8 mouse cellular contexts compared by ENCODE assay signal in the genomic region with DNA sequence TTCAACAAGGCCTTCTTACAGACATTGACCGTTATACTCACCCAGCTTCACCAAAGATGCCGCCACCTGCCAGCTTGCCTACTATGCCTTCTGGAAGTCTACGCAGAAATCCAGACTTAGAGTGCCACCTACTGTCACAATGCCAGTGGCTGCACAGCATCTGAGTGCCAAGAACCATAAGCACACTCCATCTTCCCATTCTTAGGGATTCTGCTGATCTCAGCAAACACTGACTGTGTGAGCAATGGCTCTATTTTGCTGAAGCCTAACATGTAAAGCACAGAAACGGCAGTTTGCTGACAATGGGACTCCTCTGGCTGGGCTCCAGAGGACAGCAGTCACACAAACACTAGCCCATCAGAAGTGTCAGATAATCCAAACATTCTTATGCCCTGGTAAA. TPM values are rescaled to one million over a fixed set of nuclear protein-coding genes. Genes with fewer than 3 reads are reported as not detected.
DNase-seq lines count a peak whose midpoint lies in the region; ATAC-seq and TF ChIP-seq lines count a peak whose summit lies in the region.

No protein-coding gene starts in this region.

- H3K9me3 ChIP-seq in liver, embryonic 12.5 days (replicated peaks): no peaks in the 10 kb centered on the region
- no peaks in the 10 kb centered on the region for H3K9me3 ChIP-seq in forebrain, embryonic 10.5 days
- no peaks in the 10 kb centered on the region for H3K9me3 ChIP-seq in lung, postnatal 0 days (ENCODE audit: low read length)

- H3K4me2 ChIP-seq in liver, embryonic 12.5 days: no peak overlapping the region
- H3K4me2 ChIP-seq in lung, postnatal 0 days (replicated peaks; ENCODE audit: low read depth, low read length): no peak overlapping the region

- WGBS in liver, adult 2 months: 36% methylated on average over 4 of the region's 4 CpGs
- 37% methylated on average over 4 of the region's 4 CpGs for WGBS in liver, embryonic 12.5 days (ENCODE audit: insufficient replicate concordance)
- 33% methylated on average over 4 of the region's 4 CpGs for WGBS in bone marrow, adult 2 months
- 50% methylated on average over 4 of the region's 4 CpGs for WGBS in forebrain, embryonic 10.5 days
- WGBS in lung, postnatal 0 days: 15% methylated on average over 4 of the region's 4 CpGs

- TF ChIP-seq EP300 in lung, postnatal 0 days (IDR thresholded peaks at IDR 0.05): no peak

- no peak overlapping the region for H3K9ac ChIP-seq in liver, adult 2 months (ENCODE audit: low read depth, low read length)
- no peak overlapping the region for H3K9ac ChIP-seq in liver, embryonic 12.5 days
- H3K9ac ChIP-seq in lung, postnatal 0 days (replicated peaks; ENCODE audit: low read depth): no peak overlapping the region

- H3K27me3 ChIP-seq in liver, adult 2 months (ENCODE audit: control insufficient read depth, insufficient read depth, low read length): no peaks in the 10 kb centered on the region
- no peaks in the 10 kb centered on the region for H3K27me3 ChIP-seq in liver, embryonic 12.5 days (replicated peaks)
- H3K27me3 ChIP-seq in forebrain, embryonic 10.5 days (ENCODE audit: poor library complexity, severe bottlenecking): no peaks in the 10 kb centered on the region
- H3K27me3 ChIP-seq in lung, postnatal 0 days (replicated peaks; ENCODE audit: insufficient read depth, low read length): 0 out of 2 replicates have a peak, but pooled peaks cover 4% of the 10 kb centered on the region

- ATAC-seq in liver, embryonic 12.5 days: no peak
- ATAC-seq in lung, postnatal 0 days: peak; percentile 70
- ATAC-seq in inflammation-experienced regulatory T-cells, adult 6 months: no peak

- H3K36me3 ChIP-seq in liver, adult 2 months (ENCODE audit: control insufficient read depth, insufficient read depth, low read length): no peaks in the 10 kb centered on the region
- no peaks in the 10 kb centered on the region for H3K36me3 ChIP-seq in liver, embryonic 12.5 days
- no peaks in the 10 kb centered on the region for H3K36me3 ChIP-seq in forebrain, embryonic 10.5 days (replicated peaks)
- no peaks in the 10 kb centered on the region for H3K36me3 ChIP-seq in lung, postnatal 0 days (ENCODE audit: insufficient read depth, low read length)

- no peak overlapping the region for H3K27ac ChIP-seq in liver, adult 2 months (replicated peaks; ENCODE audit: insufficient read depth, low read depth, low read length)
- H3K27ac ChIP-seq in liver, embryonic 12.5 days: no peak overlapping the region
- H3K27ac ChIP-seq in bone marrow, adult 2 months (ENCODE audit: control insufficient read depth, insufficient read depth, low read depth, low read length, poor library complexity): no peak overlapping the region
- no peak overlapping the region for H3K27ac ChIP-seq in forebrain, embryonic 10.5 days
- H3K27ac ChIP-seq in lung, postnatal 0 days (ENCODE audit: low read length): no peak overlapping the region

- no peaks in the 10 kb centered on the region for H3K4me1 ChIP-seq in liver, adult 2 months (ENCODE audit: control insufficient read depth, insufficient read depth, low read length)
- H3K4me1 ChIP-seq in liver, embryonic 12.5 days: no peaks in the 10 kb centered on the region
- H3K4me1 ChIP-seq in bone marrow, adult 2 months (ENCODE audit: control insufficient read depth, insufficient read depth, low read length): no peaks in the 10 kb centered on the region
- H3K4me1 ChIP-seq in forebrain, embryonic 10.5 days: no peaks in the 10 kb centered on the region
- no peaks in the 10 kb centered on the region for H3K4me1 ChIP-seq in lung, postnatal 0 days (ENCODE audit: insufficient read depth, low read depth, low read length)

- TF ChIP-seq CTCF in liver, adult 2 months (IDR thresholded peaks at IDR 0.05; ENCODE audit: low read depth, low read length): peak; percentile 44
- TF ChIP-seq CTCF in bone marrow, adult 2 months (IDR thresholded peaks at IDR 0.05; ENCODE audit: control insufficient read depth, insufficient read depth, low read length): peak; percentile 46
- TF ChIP-seq CTCF in lung, postnatal 0 days (IDR thresholded peaks at IDR 0.05): peak; percentile 58

- no peaks in the 10 kb centered on the region for H3K79me2 ChIP-seq in liver, adult 2 months (ENCODE audit: control insufficient read depth, insufficient read depth, low read length)

- no peak for TF ChIP-seq POLR2A in liver, adult 2 months (IDR thresholded peaks at IDR 0.05; ENCODE audit: extremely low read depth, insufficient read depth, low read length)
- TF ChIP-seq POLR2A in bone marrow, adult 2 months (IDR thresholded peaks at IDR 0.05; ENCODE audit: borderline replicate concordance, control insufficient read depth, low read depth, low read length): no peak

- DNase-seq in liver, adult 2 months (ENCODE audit: extremely low read depth, low read depth, low spot score): peak; percentile 38
- DNase-seq in forebrain, embryonic 10.5 days (ENCODE audit: extremely low spot score, low spot score): peak; percentile 17
- peak; percentile 18 to 29 for DNase-seq in kidney, postnatal 4 days
- DNase-seq in lung, postnatal 0 days (ENCODE audit: low spot score): peak; percentile 52
- DNase-seq in right cerebral cortex, postnatal 4 days: peak; percentile 24

- H3K4me3 ChIP-seq in liver, adult 2 months (ENCODE audit: insufficient read depth, low read depth, low read length): no peak overlapping the region
- no peak overlapping the region for H3K4me3 ChIP-seq in liver, embryonic 12.5 days
- no peak overlapping the region for H3K4me3 ChIP-seq in bone marrow, adult 2 months (replicated peaks; ENCODE audit: control insufficient read depth, low read depth, low read length)
- no peak overlapping the region for H3K4me3 ChIP-seq in forebrain, embryonic 10.5 days
- H3K4me3 ChIP-seq in lung, postnatal 0 days (ENCODE audit: low read depth, low read length): no peak overlapping the region

RNA-seq across cellular contexts. Expression of a gene that starts 5.7 kb away (rescaled TPM):
- not detected in 2 replicates for total RNA-seq in liver, adult 2 months (2014; rRNA removed)
- not detected in 2 replicates for polyA plus RNA-seq in liver, adult 2 months (2012; rRNA removed)
- not detected in 2 replicates for polyA plus RNA-seq in liver, embryonic 12.5 days (2016; fragmentation: Nextera tagmentation; extraction: Ambion mirVana)
- not detected in 2 replicates for polyA plus RNA-seq in bone marrow, adult 2 months (2011; ENCODE audit: insufficient read depth, insufficient read length, low replicate concordance, missing spikeins)
- not detected in 2 replicates for polyA plus RNA-seq in forebrain, embryonic 10.5 days (2016; fragmentation: Nextera tagmentation; extraction: Ambion mirVana)
- polyA plus RNA-seq in lung, postnatal 0 days (2015; fragmentation: Nextera tagmentation; extraction: Ambion mirVana): not detected in 2 replicates
- polyA plus RNA-seq in inflammation-experienced regulatory T-cells, adult 6 months (2017; shearing (Covaris generic)): not detected

RNA-seq across cellular contexts. Expression of a gene that starts 30.4 kb away (rescaled TPM):
- total RNA-seq in liver, adult 2 months (2014; rRNA removed): not detected in 2 replicates
- not detected in 2 replicates for polyA plus RNA-seq in liver, adult 2 months (2012; rRNA removed)
- not detected in 2 replicates for polyA plus RNA-seq in liver, embryonic 12.5 days (2016; fragmentation: Nextera tagmentation; extraction: Ambion mirVana)
- not detected in 2 replicates for polyA plus RNA-seq in bone marrow, adult 2 months (2011; ENCODE audit: insufficient read depth, insufficient read length, low replicate concordance, missing spikeins)
- not detected in 2 replicates for polyA plus RNA-seq in forebrain, embryonic 10.5 days (2016; fragmentation: Nextera tagmentation; extraction: Ambion mirVana)
- polyA plus RNA-seq in lung, postnatal 0 days (2015; fragmentation: Nextera tagmentation; extraction: Ambion mirVana): not detected in 2 replicates
- polyA plus RNA-seq in inflammation-experienced regulatory T-cells, adult 6 months (2017; shearing (Covaris generic)): not detected

RNA-seq across cellular contexts. Expression of a gene that starts 39.7 kb away (rescaled TPM):
- total RNA-seq in liver, adult 2 months (2014; rRNA removed): not detected in 2 replicates
- polyA plus RNA-seq in liver, adult 2 months (2012; rRNA removed): not detected in 2 replicates
- polyA plus RNA-seq in liver, embryonic 12.5 days (2016; fragmentation: Nextera tagmentation; extraction: Ambion mirVana): not detected in 2 replicates
- polyA plus RNA-seq in bone marrow, adult 2 months (2011; ENCODE audit: insufficient read depth, insufficient read length, low replicate concordance, missing spikeins): not detected in 2 replicates
- polyA plus RNA-seq in forebrain, embryonic 10.5 days (2016; fragmentation: Nextera tagmentation; extraction: Ambion mirVana): not detected in 2 replicates
- not detected in 2 replicates for polyA plus RNA-seq in lung, postnatal 0 days (2015; fragmentation: Nextera tagmentation; extraction: Ambion mirVana)
- polyA plus RNA-seq in inflammation-experienced regulatory T-cells, adult 6 months (2017; shearing (Covaris generic)): not detected

RNA-seq across cellular contexts. Expression of a gene that starts 53.0 kb away (rescaled TPM):
- 91.3 and 95.4 TPM in 2 replicates for total RNA-seq in liver, adult 2 months (2014; rRNA removed)
- 87.1 and 89.7 TPM in 2 replicates for polyA plus RNA-seq in liver, adult 2 months (2012; rRNA removed)
- 46.0 and 46.2 TPM in 2 replicates for polyA plus RNA-seq in liver, embryonic 12.5 days (2016; fragmentation: Nextera tagmentation; extraction: Ambion mirVana)
- polyA plus RNA-seq in bone marrow, adult 2 months (2011; ENCODE audit: insufficient read depth, insufficient read length, low replicate concordance, missing spikeins): 11.8 and 18.3 TPM in 2 replicates
- 69.9 and 74.9 TPM in 2 replicates for polyA plus RNA-seq in forebrain, embryonic 10.5 days (2016; fragmentation: Nextera tagmentation; extraction: Ambion mirVana)
- polyA plus RNA-seq in lung, postnatal 0 days (2015; fragmentation: Nextera tagmentation; extraction: Ambion mirVana): 77.4 and 79.4 TPM in 2 replicates
- 10 to 100 TPM; 62.4 to 88.5 (median 79.7) TPM for polyA plus RNA-seq in inflammation-experienced regulatory T-cells, adult 6 months (2017; shearing (Covaris generic))
